ENCODE assay signal across 1 mouse cellular context in the genomic region with DNA sequence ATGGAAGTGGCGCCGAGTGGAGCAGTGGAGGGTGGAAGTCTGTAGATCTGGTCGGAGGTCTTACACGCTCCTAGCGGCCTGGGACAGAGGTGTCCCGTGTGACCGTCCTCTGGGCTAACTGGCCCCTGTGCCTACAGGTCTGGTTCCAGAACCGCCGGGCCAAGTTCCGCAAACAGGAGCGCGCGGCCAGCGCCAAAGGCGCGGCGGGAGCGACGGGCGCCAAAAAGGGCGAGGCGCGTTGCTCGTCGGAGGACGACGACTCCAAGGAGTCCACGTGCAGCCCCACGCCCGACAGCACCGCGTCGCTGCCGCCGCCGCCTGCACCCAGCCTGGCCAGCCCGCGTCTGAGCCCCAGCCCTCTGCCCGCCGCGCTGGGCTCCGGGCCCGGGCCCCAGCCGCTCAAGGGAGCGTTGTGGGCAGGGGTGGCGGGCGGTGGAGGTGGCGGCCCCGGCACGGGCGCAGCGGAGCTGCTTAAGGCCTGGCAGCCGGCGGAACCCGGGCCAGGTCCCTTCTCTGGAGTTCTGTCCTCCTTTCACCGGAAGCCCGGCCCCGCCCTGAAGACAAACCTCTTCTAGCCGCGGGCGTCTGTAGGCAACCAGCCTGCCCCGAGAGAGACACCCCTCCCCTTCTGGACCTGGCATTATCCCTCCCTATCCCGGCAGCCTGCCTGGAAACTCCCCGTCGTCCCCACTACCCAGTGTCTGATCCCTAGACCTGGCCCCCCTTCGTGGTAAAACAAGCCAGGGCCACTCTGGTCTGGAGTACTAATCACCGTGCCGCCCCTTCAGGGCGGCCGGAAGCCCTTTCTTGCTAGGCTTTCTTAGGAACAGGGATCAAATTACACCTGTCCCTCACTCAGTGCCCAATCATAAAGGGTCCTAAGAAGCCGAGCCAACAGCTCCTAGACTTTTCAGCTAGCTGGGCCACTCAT.
TF ChIP-seq lines count a peak whose summit lies in the region.

No protein-coding gene starts in this region.

TF ChIP-seq in MEL, 35 proteins besides CTCF, POLR2A, EP300 and RAD21 (continued from another document):
- TF ChIP-seq JUND (IDR thresholded peaks at IDR 0.05; ENCODE audit: low read depth, low read length) (no peak), POLR2AphosphoS2 (IDR thresholded peaks at IDR 0.05; ENCODE audit: low read length) (0 out of 2 replicates have a peak, but pooled peaks have one; percentile 23)
